Mouse (Mus musculus) adrenal gland, postnatal 14 days (tissue): Measurements from ENCODE around the gene Rhox4c. TPM values are rescaled to one million over a fixed set of nuclear protein-coding genes. Genes with fewer than 3 reads are reported as not detected.
"Not testable (repeated sequence)": the region's sequence is repeated elsewhere in the genome, so short reads cannot be mapped to it uniquely, and the experiment has no call there.

Experiments used
- DNase-seq: peaks from one replicate; pipeline ENCODE4 v3.0.0; 2021; ENCODE audit warnings: mixed read lengths
- long read RNA-seq, 2 experiments: library from polyadenylated mRNA; stranded (forward); transcript quantifications; one replicate each; pipeline ENCODE4 v2.0.0; 2021
- total RNA-seq: library from RNA; stranded (reverse); gene quantifications from 2 replicates; pipeline ENCODE4 v1.2.3, GENCODE M21; 2021

Gene Rhox4c
- not detected in 2 replicates for total RNA-seq
- long read RNA-seq, experiment 1: 0 reads
- long read RNA-seq, experiment 2: 0 reads

DNA sequence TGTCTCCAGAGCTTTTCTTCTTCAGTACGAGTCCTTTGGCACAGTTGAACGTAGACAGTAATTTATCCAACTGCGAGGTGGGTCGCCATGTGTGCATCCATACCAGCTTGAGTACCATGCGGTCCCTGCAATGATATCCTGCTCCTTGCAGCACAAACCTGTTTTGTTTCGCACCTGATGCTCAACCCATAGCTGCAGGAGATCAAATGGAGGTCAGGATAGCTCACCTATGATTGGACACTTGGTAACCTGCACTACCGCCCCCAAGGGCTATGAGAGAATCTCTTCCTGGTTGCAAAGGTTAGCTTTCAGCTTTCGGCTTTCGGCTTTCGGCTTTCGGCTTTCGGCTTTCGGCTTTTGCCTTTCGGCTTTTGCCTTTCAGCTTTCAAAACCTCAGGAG is at the start of gene Rhox4c:
Gene Rhox4c (plus strand): TSS at position 301 of the 400 bp plus-strand sequence.
- DNase-seq: not testable (repeated sequence)

DNA sequence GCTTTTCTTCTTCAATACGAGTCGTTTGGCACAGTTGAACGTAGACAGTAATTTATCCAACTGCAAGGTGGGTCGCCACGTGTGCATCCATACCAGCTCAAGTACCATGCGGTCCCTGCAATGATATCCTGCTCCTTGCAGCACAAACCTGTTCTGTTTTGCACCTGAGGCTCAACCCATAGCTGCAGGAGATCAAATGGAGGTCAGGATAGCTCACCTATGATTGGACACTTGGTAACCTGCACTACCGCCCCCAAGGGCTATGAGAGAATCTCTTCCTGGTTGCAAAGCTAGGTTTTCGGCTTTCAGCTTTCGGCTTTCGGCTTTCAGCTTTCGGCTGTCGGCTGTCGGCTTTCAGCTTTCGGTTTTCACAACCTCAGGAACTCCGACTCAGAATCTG is 47.9 kb upstream of the Rhox4c start, which contains the start of gene Rhox4b:
Gene Rhox4b (plus strand): TSS at position 301 of the 400 bp plus-strand sequence.
- DNase-seq: not testable (repeated sequence)

DNA sequence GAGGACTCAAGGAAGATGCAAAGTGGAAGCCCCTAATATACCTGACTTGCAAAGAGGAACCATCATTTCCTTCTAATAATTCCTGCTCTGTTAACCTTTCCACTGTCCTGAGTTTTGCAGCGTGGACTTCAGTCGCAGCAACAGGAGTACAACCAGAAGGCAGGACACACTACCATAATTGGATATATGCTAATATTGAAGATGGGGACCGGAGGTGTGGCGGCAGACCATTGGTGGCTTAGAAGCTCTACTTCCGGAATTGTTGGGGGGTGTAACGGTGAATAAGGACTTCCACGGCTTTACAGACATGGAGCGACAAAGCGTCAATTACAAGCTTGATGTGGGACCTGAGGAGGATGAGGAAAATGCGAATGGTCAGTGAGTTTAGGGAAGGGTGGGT is 26.8 kb upstream of the Rhox4c start, which contains the start of gene Rhox2c:
Gene Rhox2c (plus strand): TSS at position 301 of the 400 bp plus-strand sequence.
- not testable (repeated sequence) for DNase-seq

GRCm38 (mm10) chrX:37458285-37458684 is 21.9 kb upstream of the Rhox4c start, which contains the start of gene Rhox3c:
Gene Rhox3c, plus strand, starts transcription at chrX:37458585.
- not testable (repeated sequence) for DNase-seq

- DNase-seq: not testable (repeated sequence)
Observed at GRCm38 (mm10) chrX:37514059-37514458, 33.9 kb downstream of the Rhox4c start, which contains the start of gene Rhox4d. Gene Rhox4d, plus strand, starts transcription at chrX:37514359.

DNA sequence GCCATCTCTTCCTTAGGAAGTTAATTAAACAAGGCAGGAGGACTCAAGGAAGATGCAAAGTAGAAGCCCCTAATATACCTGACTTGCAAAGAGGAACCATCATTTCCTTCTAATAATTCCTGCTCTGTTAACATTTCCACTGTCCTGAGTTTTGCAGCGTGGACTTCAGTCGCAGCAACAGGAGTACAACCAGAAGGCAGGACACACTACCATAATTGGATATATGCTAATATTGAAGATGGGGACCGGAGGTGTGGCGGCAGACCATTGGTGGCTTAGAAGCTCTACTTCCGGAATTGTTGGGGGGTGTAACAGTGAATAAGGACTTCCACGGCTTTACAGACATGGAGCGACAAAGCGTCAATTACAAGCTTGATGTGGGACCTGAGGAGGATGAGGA is 50.0 kb downstream of the Rhox4c start, which contains the start of gene Rhox2e:
Gene Rhox2e (plus strand): TSS at position 301 of the 400 bp plus-strand sequence.
- DNase-seq: not testable (repeated sequence)

Other genes with a start within 250 kb of the Rhox4c start
- gene Rhox2a, start 235.4 kb upstream of the Rhox4c start, total RNA-seq: not detected in 2 replicates
- gene Rhox3a, start 230.4 kb upstream of the Rhox4c start, total RNA-seq: not detected in 2 replicates
- not detected in 2 replicates for gene Rhox4a, start 215.0 kb upstream of the Rhox4c start, total RNA-seq
- not detected in 2 replicates for gene Rhox3a2, start 100.3 kb upstream of the Rhox4c start, total RNA-seq
- gene Rhox4a2, start 89.5 kb upstream of the Rhox4c start, total RNA-seq: not detected in 2 replicates
- gene Rhox2b, start 68.3 kb upstream of the Rhox4c start, total RNA-seq: not detected in 2 replicates
- gene Rhox4b, start 47.8 kb upstream of the Rhox4c start, total RNA-seq: not detected in 2 replicates
- not detected in 2 replicates for gene Rhox2c, start 26.7 kb upstream of the Rhox4c start, total RNA-seq
- gene Rhox3c, start 21.8 kb upstream of the Rhox4c start, total RNA-seq: not detected in 2 replicates
- gene Rhox2d, start 13.1 kb downstream of the Rhox4c start, total RNA-seq: not detected in 2 replicates
- not detected in 2 replicates for gene Rhox4d, start 34.0 kb downstream of the Rhox4c start, total RNA-seq
- gene Rhox2e, start 50.1 kb downstream of the Rhox4c start, total RNA-seq: not detected in 2 replicates
- not detected in 2 replicates for gene Rhox3e, start 61.7 kb downstream of the Rhox4c start, total RNA-seq
- not detected in 2 replicates for gene Rhox4e, start 77.1 kb downstream of the Rhox4c start, total RNA-seq
- gene Rhox2f, start 91.1 kb downstream of the Rhox4c start, total RNA-seq: not detected in 2 replicates
- not detected in 2 replicates for gene Rhox3f, start 100.7 kb downstream of the Rhox4c start, total RNA-seq
- not detected in 2 replicates for gene Rhox4f, start 127.4 kb downstream of the Rhox4c start, total RNA-seq
- not detected in 2 replicates for gene Rhox3g, start 148.3 kb downstream of the Rhox4c start, total RNA-seq
- gene Rhox2g, start 163.1 kb downstream of the Rhox4c start, total RNA-seq: not detected in 2 replicates
- not detected in 2 replicates for gene Rhox4g, start 171.0 kb downstream of the Rhox4c start, total RNA-seq
- gene Rhox3h, start 188.4 kb downstream of the Rhox4c start, total RNA-seq: not detected in 2 replicates
- not detected in 2 replicates for gene Rhox2h, start 192.9 kb downstream of the Rhox4c start, total RNA-seq